Comparison of ENCODE assay signal across 40 mouse cellular contexts in genomic region chr9:44983001-44983400, GRCm38 (mm10). TPM values are rescaled to one million over a fixed set of nuclear protein-coding genes. Genes with fewer than 3 reads are reported as not detected.
"Had no signal": no experiment of that assay in that cellular context is flagged by ENCODE, and none has a peak within 500 bp of the region (broad histone marks: within the 10 kb centered on the region; RNA-seq: fewer than 3 reads in every experiment).

No protein-coding gene starts in this region.

- H3K27ac ChIP-seq: gastrocnemius, adult 2 months; heart, embryonic 13.5 days; heart, embryonic 15.5 days; hindbrain, embryonic 10.5 days; hindbrain, embryonic 12.5 days; hindbrain, embryonic 14.5 days; kidney, embryonic 15.5 days; kidney, postnatal 0 days; limb, embryonic 10.5 days; limb, embryonic 12.5 days; liver, embryonic 13.5 days had no signal

- ATAC-seq: hindbrain, embryonic 16.5 days; intestine, embryonic 16.5 days had no signal

- H3K36me3 ChIP-seq: heart, embryonic 13.5 days; heart, embryonic 15.5 days; hindbrain, embryonic 10.5 days; hindbrain, embryonic 12.5 days; kidney, embryonic 15.5 days; limb, embryonic 10.5 days; limb, embryonic 12.5 days; liver, embryonic 13.5 days had no signal

- H3K4me2 ChIP-seq: heart, embryonic 11.5 days; heart, embryonic 13.5 days; heart, embryonic 15.5 days; hindbrain, embryonic 12.5 days; hindbrain, embryonic 14.5 days; kidney, embryonic 15.5 days; limb, embryonic 12.5 days; liver, embryonic 11.5 days; liver, embryonic 13.5 days had no signal

- DNase-seq: gastrocnemius, adult 2 months; gastrocnemius, postnatal 10 days; gastrocnemius, postnatal 25 days; heart, adult 18-20 months; heart, postnatal 4 days; kidney, adult 11 months; kidney, adult 2 months; kidney, adult 9 months; kidney, postnatal 14 days; kidney, postnatal 36 days; layer of hippocampus, adult 9-11 months; layer of hippocampus, postnatal 36 days; liver; liver, embryonic 13.5 days had no signal

- H3K27me3 ChIP-seq: heart, embryonic 15.5 days; liver, embryonic 13.5 days had no signal

- H3K9me3 ChIP-seq: heart, embryonic 13.5 days; heart, embryonic 15.5 days; hindbrain, embryonic 10.5 days; hindbrain, embryonic 12.5 days; kidney, embryonic 15.5 days; limb, embryonic 10.5 days; limb, embryonic 12.5 days; liver, embryonic 13.5 days had no signal

- H3K4me1 ChIP-seq: heart, embryonic 13.5 days; heart, embryonic 15.5 days; hindbrain, embryonic 12.5 days; kidney, embryonic 15.5 days had no signal

- H3K4me3 ChIP-seq: gastrocnemius, adult 2 months; heart, embryonic 13.5 days; heart, embryonic 15.5 days; hindbrain, embryonic 10.5 days; hindbrain, embryonic 12.5 days; kidney, embryonic 15.5 days; limb, embryonic 10.5 days; limb, embryonic 12.5 days; liver, embryonic 13.5 days had no signal

- H3K9ac ChIP-seq: heart, embryonic 13.5 days; heart, embryonic 15.5 days; hindbrain, embryonic 12.5 days; hindbrain, embryonic 14.5 days; kidney, embryonic 15.5 days; limb, embryonic 12.5 days; liver, embryonic 13.5 days had no signal

RNA-seq across cellular contexts. Expression of gene Cd3d, which starts 1.4 kb away (rescaled TPM):
- total RNA-seq: gastrocnemius, adult 2 months; gastrocnemius, postnatal 25 days; heart, adult 8-10 months; layer of hippocampus, adult 18-20 months; layer of hippocampus, adult 8-10 months; layer of hippocampus, postnatal 14 days; layer of hippocampus, postnatal 36 days; left cerebral cortex, adult 18-20 months; left cerebral cortex, adult 8-10 months; left cerebral cortex, postnatal 14 days; left cerebral cortex, postnatal 36 days had no signal
- polyA plus RNA-seq: heart, embryonic 11.5 days; hindbrain, embryonic 10.5 days; hindbrain, embryonic 12.5 days; hindbrain, embryonic 14.5 days; hindbrain, embryonic 16.5 days; intestine, embryonic 14.5 days; intestine, embryonic 16.5 days; kidney, embryonic 15.5 days; limb, embryonic 10.5 days; limb, embryonic 12.5 days; limb, embryonic 14.5 days; liver, embryonic 11.5 days; liver, embryonic 13.5 days had no signal

RNA-seq across cellular contexts. Expression of gene Cd3g, which starts 2.8 kb away (rescaled TPM):
- total RNA-seq: gastrocnemius, adult 2 months; gastrocnemius, postnatal 10 days; granulocyte monocyte progenitor cell, adult 5-6 weeks; heart, postnatal 25 days; layer of hippocampus, adult 18-20 months; layer of hippocampus, postnatal 14 days; layer of hippocampus, postnatal 36 days; left cerebral cortex, adult 18-20 months; left cerebral cortex, adult 8-10 months; left cerebral cortex, postnatal 14 days; left cerebral cortex, postnatal 36 days had no signal
- polyA plus RNA-seq: frontal cortex, adult 2 months; heart, embryonic 11.5 days; hindbrain, embryonic 10.5 days; hindbrain, embryonic 12.5 days; hindbrain, embryonic 14.5 days; hindbrain, embryonic 16.5 days; kidney, embryonic 15.5 days; kidney, postnatal 0 days; limb, embryonic 10.5 days had no signal

RNA-seq across cellular contexts. Expression of gene Cd3e, which starts 26.4 kb away (rescaled TPM):
- total RNA-seq: gastrocnemius, adult 2 months; gastrocnemius, postnatal 10 days; granulocyte monocyte progenitor cell, adult 5-6 weeks; layer of hippocampus, adult 18-20 months; layer of hippocampus, postnatal 14 days; layer of hippocampus, postnatal 36 days; left cerebral cortex, adult 18-20 months; left cerebral cortex, postnatal 14 days; left cerebral cortex, postnatal 36 days had no signal
- polyA plus RNA-seq: heart, embryonic 11.5 days; hindbrain, embryonic 10.5 days; hindbrain, embryonic 12.5 days; kidney, embryonic 15.5 days; limb, embryonic 10.5 days; liver, embryonic 11.5 days; liver, embryonic 13.5 days had no signal

RNA-seq across cellular contexts. Expression of gene Mpzl2, which starts 56.6 kb away (rescaled TPM):
- total RNA-seq: granulocyte monocyte progenitor cell, adult 5-6 weeks had no signal
